Mouse (Mus musculus): ENCODE results near the gene Tert.

Gene Tert

DNA sequence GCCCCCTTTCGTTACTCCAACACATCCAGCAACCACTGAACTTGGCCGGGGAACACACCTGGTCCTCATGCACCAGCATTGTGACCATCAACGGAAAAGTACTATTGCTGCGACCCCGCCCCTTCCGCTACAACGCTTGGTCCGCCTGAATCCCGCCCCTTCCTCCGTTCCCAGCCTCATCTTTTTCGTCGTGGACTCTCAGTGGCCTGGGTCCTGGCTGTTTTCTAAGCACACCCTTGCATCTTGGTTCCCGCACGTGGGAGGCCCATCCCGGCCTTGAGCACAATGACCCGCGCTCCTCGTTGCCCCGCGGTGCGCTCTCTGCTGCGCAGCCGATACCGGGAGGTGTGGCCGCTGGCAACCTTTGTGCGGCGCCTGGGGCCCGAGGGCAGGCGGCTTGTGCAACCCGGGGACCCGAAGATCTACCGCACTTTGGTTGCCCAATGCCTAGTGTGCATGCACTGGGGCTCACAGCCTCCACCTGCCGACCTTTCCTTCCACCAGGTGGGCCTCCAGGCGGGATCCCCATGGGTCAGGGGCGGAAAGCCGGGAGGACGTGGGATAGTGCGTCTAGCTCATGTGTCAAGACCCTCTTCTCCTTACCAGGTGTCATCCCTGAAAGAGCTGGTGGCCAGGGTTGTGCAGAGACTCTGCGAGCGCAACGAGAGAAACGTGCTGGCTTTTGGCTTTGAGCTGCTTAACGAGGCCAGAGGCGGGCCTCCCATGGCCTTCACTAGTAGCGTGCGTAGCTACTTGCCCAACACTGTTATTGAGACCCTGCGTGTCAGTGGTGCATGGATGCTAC lies at the start of gene Tert:
TSS of gene Tert (plus strand) at position 167 of the 805 bp plus-strand sequence.
- in situ Hi-C loops (cut with MboI; ENCODE audit: low pct_unique_long_range_greater_than_20kb in 1 of 2, low sequenced_read_pairs in 2 of 2, unreplicated experiment in 1 of 2): loop anchor here in 1 of 2 experiments (10.0 kb wide), 1 partner anchor 202 kb away; no protein-coding TSS in a partner anchor

DNA sequence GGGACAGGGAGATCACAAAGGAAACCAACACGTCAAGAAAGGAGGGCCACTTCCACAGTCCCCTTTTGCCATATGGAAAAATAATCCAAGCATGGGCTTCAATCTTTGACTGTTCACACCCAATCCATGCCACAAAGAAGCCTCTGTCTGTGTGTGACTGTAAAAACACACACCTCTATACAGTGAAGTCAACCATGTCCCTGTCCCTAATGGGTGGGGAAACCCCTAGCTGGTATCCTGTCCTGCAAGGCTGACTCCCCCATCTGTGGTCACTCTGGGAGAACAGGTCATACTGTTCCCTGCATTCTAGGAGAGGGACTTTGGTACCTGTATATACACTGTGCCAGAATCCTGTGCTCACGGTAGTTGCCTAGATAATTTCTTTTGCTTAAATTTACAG lies 49.4 kb upstream of the Tert start:
- in situ Hi-C loops (cut with MboI; ENCODE audit: low pct_unique_long_range_greater_than_20kb in 1 of 2, low sequenced_read_pairs in 2 of 2, unreplicated experiment in 1 of 2): no loop called here

DNA sequence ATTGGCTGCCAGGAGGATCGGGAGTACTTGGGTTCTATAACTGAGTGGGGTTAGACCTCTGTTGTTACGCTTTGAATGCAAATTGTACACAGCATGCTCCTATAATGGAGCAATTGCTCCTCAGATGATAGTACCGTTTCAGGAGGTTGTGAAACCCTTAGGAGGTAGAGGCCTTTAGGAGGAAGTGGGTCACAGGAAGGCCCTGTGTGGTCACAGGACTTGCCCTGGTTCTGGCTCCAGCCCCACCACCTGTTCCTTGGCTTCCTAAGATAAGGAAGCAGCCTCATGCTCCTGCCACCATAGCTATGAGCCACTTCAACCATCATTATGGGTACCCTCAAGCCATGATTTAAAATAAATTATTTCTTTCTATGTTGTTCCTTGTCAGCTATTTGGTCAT lies 35.2 kb upstream of the Tert start:
- in situ Hi-C loops (cut with MboI; ENCODE audit: low pct_unique_long_range_greater_than_20kb in 1 of 2, low sequenced_read_pairs in 2 of 2, unreplicated experiment in 1 of 2): no loop called here

DNA sequence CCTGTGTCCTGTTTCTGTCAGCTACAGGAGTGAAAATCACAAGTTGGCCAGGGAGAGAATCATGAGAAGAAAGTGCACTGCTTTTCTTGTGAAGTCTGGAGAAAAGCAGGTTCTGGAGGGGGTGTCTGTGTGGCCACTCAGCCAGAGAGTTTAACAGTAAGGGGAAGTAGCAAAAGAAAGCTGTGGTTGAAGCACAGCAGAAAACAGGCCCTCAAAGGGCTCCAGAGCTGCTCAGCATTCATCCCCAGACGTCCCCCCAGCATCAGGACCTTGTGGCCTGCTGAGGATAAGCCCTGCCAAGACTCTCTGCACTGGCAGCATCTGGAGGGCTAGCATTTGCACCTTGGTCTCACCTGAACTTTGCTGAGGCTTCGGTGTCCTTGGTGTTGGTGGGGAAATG lies 34.2 kb upstream of the Tert start:
- in situ Hi-C loops (cut with MboI; ENCODE audit: low pct_unique_long_range_greater_than_20kb in 1 of 2, low sequenced_read_pairs in 2 of 2, unreplicated experiment in 1 of 2): no loop called here

DNA sequence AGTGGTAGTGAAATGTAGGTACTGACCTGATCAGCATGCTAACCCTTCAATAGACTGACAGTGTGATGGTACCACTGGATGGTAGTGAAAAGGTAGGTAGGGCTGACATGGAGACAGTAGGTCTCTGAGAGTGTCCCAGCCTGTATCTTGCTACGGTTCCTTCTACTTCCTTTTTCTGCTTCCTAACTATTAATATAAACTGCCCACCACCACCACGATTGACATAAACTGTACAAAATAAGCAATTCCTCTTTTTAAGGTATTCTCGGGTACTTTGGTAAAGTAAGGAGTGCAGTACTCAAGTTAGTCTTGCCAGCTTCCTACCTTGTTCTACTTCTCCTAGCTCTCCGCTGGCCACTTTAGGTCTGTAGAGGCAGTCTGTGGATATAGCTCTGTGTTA lies 30.4 kb upstream of the Tert start:
- in situ Hi-C loops (cut with MboI; ENCODE audit: low pct_unique_long_range_greater_than_20kb in 1 of 2, low sequenced_read_pairs in 2 of 2, unreplicated experiment in 1 of 2): no loop called here

DNA sequence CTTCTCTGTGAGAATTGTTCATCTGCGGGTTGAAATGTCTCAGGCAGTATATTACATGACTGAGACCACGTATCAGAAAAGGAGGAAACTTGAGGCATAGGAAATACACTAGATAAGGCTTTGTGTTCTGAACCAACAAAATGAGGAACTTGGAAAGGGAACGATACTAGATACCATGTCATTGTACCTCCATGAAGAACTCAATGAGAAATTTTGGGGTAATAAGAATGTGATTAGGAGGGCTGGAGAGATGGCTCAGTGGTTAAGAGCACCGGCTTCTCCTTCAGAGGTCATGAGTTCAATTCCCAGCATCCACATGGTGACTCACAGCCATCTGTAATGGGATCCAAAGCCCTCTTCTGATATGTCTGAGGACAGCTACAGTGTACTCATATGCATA lies 26.5 kb upstream of the Tert start:
- in situ Hi-C loops (cut with MboI; ENCODE audit: low pct_unique_long_range_greater_than_20kb in 1 of 2, low sequenced_read_pairs in 2 of 2, unreplicated experiment in 1 of 2): no loop called here

DNA sequence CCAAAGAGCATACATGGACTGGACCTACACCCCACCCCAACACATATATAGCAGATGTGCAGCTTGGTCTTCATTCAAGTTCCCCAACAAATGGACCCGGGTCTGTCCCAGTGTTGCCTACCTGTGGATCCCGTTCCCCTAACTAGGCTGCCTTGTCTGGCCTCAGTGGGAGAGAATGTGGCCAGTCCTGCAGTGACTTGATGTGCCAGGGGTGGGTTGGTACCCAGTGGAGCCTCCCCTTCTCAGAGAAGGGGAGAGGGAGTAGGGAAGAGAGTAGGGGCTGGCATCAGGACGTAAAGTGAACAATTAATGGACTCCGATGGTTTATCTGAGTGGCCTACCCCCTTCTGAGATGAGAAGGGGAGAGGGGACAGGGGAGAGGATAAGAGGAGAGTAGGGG lies 23.7 kb upstream of the Tert start:
- in situ Hi-C loops (cut with MboI; ENCODE audit: low pct_unique_long_range_greater_than_20kb in 1 of 2, low sequenced_read_pairs in 2 of 2, unreplicated experiment in 1 of 2): no loop called here

DNA sequence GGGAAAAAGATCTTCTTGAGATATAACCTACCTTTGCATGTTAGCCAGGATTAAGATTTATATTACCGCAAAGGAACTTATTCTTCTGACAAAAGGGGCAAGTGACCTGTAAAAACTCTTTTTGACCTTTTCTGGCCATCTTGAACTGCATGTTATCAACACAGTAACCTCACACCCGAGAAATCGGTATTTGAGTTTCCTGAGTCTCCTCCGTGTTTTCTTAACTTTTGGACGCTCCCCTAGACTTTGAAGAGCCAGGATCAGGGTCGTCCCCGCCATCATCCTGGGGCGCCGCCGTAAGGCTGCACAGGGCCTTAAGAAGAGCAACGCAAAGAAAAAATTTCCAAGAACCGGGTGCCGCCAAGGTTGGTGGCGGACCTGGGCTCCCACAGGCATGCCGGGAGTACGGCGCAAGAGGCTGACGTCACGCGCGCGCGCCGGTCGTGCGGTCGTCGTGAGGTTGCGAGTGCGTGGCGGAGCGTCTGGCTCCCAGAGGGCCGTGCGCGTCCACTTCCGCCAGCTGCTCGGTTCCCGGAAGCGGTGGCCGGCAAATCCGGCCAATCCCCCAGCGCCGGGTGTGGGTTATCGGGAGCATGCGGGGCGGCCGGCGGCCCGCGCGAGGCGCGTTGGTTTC lies 23.1 kb upstream of the Tert start, which contains the start of gene Clptm1l:
TSS of gene Clptm1l (plus strand) at position 485 of the 634 bp plus-strand sequence.
- in situ Hi-C loops (cut with MboI; ENCODE audit: low pct_unique_long_range_greater_than_20kb in 1 of 2, low sequenced_read_pairs in 2 of 2, unreplicated experiment in 1 of 2): no loop called here

DNA sequence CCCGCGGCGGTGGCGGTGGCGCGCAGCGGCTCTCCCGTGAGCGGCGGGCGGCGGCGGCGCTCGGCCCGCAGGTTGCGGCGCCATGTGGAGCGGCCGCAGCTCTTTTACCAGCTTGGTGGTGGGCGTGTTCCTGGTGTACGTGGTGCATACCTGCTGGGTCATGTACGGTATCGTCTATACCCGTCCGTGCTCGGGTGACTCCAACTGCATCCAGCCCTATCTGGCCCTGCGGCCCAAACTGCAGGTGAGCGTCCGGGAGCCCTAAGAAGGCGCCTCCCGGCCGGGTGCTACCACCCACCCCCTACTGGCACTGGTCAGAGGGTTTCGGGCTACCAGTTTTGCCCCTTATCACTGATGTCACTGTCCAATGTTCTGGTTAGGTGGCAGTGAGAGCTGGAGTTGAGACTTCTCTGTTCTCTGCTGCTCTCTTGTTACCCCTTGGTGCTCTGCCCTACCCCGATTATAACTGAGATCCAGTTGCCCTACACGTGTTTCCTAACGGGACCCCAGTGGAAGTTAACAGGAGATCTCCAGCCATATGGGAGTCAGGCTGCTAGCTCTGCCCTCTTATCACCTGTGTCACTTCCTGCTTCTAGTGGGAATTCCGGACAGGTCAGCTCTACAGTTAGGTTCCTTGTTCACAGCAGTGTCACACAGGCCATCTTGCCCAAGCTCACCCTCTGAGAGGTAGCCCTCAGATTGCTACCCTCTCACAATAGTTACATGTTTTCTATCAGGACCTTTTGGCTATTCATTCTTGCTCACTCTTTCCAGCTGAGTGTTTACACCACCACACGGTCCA lies 22.4 kb upstream of the Tert start:
- in situ Hi-C loops (cut with MboI; ENCODE audit: low pct_unique_long_range_greater_than_20kb in 1 of 2, low sequenced_read_pairs in 2 of 2, unreplicated experiment in 1 of 2): no loop called here

DNA sequence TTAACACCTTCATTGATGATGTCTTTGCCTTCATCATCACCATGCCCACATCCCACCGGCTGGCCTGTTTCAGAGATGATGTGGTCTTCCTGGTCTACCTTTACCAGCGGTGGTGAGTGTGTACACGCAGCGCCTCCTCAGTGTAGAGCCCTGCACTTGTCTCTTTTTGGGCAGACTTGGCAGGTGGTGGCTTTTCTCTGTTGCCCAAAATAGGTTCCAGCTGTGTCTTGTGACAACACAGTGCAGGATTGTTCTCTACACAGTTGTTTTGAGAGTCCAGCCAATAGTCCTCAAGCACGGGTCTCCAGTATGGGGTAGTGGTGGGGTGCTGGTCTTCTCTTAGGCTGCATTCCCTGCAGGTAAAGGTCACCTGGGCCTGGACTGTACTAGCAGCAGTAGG lies 8.3 kb upstream of the Tert start:
- in situ Hi-C loops (cut with MboI; ENCODE audit: low pct_unique_long_range_greater_than_20kb in 1 of 2, low sequenced_read_pairs in 2 of 2, unreplicated experiment in 1 of 2): no loop called here

DNA sequence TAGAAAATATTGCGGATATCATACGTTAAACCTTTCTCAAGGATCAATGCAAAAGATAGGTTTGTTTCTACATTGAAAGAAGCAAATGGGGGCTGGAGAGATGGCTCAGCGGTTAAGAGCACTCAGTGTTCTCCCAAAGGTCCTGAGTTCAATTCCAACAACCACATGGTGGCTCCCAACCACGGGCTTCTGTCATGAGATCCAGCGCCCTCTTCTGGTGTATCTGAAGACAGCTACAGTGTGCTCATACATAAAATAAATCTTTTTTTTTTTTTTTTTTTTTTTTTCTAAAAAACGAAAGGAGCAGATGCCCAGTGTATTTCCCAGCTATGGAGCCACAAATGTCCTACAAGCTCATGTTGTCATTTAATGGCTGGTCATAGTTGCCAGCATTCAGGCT lies 6.1 kb upstream of the Tert start:
- in situ Hi-C loops (cut with MboI; ENCODE audit: low pct_unique_long_range_greater_than_20kb in 1 of 2, low sequenced_read_pairs in 2 of 2, unreplicated experiment in 1 of 2): loop anchor here in 1 of 2 experiments (10.0 kb wide), 1 partner anchor 196 kb away; no protein-coding TSS in a partner anchor

DNA sequence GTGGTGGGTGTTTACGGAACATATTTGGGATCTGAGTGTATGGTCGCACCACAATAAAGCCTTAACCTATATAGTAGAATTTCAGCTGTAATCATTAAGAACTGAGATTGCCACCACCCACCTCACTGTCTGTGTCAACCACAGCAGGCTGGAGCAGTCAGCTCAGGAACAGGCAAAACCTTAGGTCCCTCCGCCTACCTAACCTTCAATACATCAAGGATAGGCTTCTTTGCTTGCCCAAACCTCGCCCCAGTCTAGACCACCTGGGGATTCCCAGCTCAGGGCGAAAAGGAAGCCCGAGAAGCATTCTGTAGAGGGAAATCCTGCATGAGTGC lies 334 bp upstream of the Tert start:
- in situ Hi-C loops (cut with MboI; ENCODE audit: low pct_unique_long_range_greater_than_20kb in 1 of 2, low sequenced_read_pairs in 2 of 2, unreplicated experiment in 1 of 2): loop anchor here in 1 of 2 experiments (10.0 kb wide), 1 partner anchor 202 kb away; no protein-coding TSS in a partner anchor

DNA sequence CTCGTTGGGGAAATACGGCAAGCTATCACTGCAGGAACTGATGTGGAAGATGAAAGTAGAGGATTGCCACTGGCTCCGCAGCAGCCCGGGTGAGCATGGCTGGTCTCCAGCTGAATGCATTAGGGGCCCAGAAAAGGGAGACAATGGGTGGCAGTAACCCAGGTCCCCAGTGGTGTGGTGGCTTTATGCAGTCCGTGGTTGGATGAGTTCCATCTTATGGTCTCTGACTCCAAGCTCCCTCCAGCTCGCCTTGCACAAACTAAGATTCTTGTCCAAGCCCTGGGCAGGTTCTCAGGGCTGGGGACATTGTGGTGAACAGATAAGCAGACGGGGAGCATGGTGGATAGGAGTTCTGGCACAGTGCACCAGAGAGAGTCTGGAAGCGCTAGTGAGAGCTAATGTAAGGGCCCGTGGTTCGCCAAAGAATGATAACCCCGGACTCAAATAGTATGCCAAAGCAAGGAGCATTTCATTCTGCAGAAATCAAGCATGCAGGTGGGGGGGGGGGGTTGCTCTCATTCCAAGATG lies 1.9 kb downstream of the Tert start:
- in situ Hi-C loops (cut with MboI; ENCODE audit: low pct_unique_long_range_greater_than_20kb in 1 of 2, low sequenced_read_pairs in 2 of 2, unreplicated experiment in 1 of 2): loop anchor here in 1 of 2 experiments (10.0 kb wide), 1 partner anchor 204 kb away; no protein-coding TSS in a partner anchor

DNA sequence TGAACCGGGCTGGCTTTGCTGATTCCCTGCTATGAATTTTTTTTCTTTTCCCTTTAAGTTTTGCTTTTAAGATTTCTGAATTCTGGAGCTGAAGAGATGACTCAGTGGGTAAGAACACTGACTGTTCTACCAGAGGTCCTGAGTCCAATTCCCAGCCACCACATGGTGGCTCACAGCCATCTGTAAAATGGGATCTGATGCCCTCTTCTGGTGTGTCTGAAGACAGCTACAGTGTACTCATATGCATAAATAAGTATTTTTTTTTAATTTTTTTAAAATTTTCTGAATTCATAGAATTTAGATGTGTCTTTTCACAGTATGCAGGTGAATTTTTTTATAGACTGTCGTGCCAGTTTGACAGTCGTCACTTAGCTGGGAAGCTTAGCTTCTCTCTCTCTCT lies 5.1 kb downstream of the Tert start:
- in situ Hi-C loops (cut with MboI; ENCODE audit: low pct_unique_long_range_greater_than_20kb in 1 of 2, low sequenced_read_pairs in 2 of 2, unreplicated experiment in 1 of 2): no loop called here

DNA sequence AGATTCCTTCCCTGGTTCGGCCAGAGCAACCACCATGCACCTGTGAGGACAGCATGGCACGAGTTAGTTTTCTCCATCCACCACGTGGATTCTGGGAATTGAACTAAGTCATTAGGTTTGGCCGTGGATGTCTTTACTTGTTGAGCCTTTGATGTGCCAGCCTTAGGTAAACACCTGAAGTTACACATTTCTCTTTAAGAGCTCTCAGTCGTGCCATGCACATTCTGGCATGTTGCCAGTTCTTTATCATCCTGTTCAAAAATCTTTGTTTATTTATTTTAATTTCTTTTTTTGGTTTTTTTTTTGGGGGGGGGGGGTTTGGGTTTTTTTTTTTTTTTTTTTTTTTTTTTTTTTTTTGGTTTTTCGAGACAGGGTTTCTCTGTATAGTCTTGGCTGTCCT lies 11.1 kb downstream of the Tert start:
- in situ Hi-C loops (cut with MboI; ENCODE audit: low pct_unique_long_range_greater_than_20kb in 1 of 2, low sequenced_read_pairs in 2 of 2, unreplicated experiment in 1 of 2): no loop called here

DNA sequence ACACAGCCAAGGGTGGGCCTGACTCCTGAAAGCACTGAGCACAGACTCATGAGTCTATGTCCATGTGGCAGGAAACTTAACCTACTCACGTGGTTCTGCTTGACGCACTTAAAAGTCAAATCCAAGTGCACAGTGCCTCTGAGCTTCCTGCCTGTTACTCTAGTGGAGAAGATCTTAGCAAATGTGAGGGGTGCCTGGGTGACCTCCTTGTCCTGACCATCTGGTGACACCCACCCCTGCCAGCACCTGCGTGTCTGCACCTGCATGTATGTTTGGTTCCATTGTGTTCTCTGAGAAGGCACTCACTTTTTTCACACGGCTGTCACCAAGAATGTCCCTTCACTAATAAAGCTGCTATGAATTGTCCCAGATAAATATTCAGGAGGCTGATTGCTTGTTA lies 14.6 kb downstream of the Tert start:
- in situ Hi-C loops (cut with MboI; ENCODE audit: low pct_unique_long_range_greater_than_20kb in 1 of 2, low sequenced_read_pairs in 2 of 2, unreplicated experiment in 1 of 2): no loop called here

DNA sequence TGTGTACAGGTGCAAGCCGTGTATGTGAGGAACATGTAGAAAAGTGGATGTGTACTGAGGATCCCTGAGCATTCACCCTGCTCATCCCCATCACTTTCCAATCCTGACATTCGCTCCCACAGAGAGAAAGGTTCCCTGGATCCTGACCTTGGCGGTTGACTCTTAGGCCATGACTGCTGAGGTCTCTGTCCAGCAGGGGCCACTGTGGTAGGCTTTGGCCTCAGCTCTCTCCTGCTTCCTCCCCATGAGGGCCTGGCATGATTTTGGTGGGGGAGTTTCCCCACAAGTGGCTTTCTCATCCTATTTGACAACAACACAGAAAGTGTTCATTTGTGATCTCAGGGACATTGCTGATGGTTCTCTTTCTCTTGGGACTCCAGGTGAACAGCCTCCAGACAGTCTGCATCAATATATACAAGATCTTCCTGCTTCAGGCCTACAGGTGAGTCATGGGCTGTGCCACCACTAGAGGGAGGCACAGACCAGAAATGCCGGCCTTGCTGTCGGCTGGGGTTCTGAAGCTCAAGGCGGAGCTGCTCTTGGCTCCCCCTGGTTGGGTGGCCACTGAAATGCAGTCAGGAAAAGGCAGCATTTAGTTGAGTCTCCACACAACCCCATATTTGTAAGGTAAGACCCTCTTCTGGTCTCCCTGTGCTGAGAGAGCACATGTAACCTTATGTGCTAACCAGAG lies 19.8 kb downstream of the Tert start:
- in situ Hi-C loops (cut with MboI; ENCODE audit: low pct_unique_long_range_greater_than_20kb in 1 of 2, low sequenced_read_pairs in 2 of 2, unreplicated experiment in 1 of 2): loop anchor here in 1 of 2 experiments (5.0 kb wide), 1 partner anchor 41 kb away; no protein-coding TSS in a partner anchor

DNA sequence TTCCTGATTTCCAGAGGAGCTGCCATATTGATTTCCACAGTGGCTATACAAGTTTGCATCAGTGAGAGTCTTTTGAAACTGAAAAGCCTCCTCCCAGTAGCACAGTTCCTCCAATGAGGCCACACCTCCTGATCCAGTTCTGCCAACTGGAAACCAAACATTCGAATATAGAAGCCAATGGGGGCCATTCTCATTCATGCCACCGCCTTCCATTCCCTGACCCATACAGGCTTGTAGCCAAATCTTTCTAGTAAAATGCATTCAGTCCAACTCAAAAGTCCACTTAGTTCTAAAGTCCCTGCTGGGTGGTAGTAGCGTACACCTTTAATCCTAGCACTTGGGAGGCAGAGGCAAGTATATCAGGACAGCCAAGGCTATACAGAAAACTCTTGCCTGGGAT lies 26.6 kb downstream of the Tert start:
- in situ Hi-C loops (cut with MboI; ENCODE audit: low pct_unique_long_range_greater_than_20kb in 1 of 2, low sequenced_read_pairs in 2 of 2, unreplicated experiment in 1 of 2): no loop called here

Measured in mouse embryonic stem cell (cell line).